Mouse (Mus musculus) CH12.LX (cell line): ENCODE measurements around the gene Nrg3. TPM values are rescaled to one million over a fixed set of nuclear protein-coding genes. Genes with fewer than 3 reads are reported as not detected.

Source experiments
- DNase-seq: peaks from one replicate; pipeline ENCODE4 v3.0.0-alpha.2; 2013; ENCODE audit errors: extremely low read depth
- H3K27ac ChIP-seq: 2 replicates; pipeline ENCODE4 v1.5.1; 2012; ENCODE audit warnings: low read depth, mild to moderate bottlenecking, control low read depth, moderate library complexity; ENCODE audit not compliant: insufficient read depth
- H3K27me3 ChIP-seq: replicated peaks from 2 replicates; pipeline ENCODE3; 2012; ENCODE audit warnings: inconsistent platforms
- H3K36me3 ChIP-seq, 2 experiments: replicated peaks in 1 of 2; 2 replicates each; pipeline versions ENCODE3 to v1.6.1; 2012; ENCODE audit warnings: inconsistent platforms in 1 of 2, low read length in 1 of 2, mild to moderate bottlenecking in 1 of 2, mixed read lengths in 1 of 2, moderate library complexity in 1 of 2; ENCODE audit not compliant: control insufficient read depth in 1 of 2, insufficient read depth in 1 of 2
- H3K4me1 ChIP-seq, 2 experiments: 2 replicates each; pipeline ENCODE4 v1.6.1; 2012; ENCODE audit warnings: inconsistent platforms in 1 of 2, moderate library complexity in 1 of 2; ENCODE audit not compliant: insufficient read depth in 2 of 2, control insufficient read depth in 1 of 2
- H3K4me2 ChIP-seq: 2 replicates; pipeline ENCODE4 v1.6.1; 2012; ENCODE audit warnings: low read depth, mild to moderate bottlenecking, control low read depth; ENCODE audit not compliant: poor library complexity, insufficient read depth, severe bottlenecking
- H3K4me3 ChIP-seq, 3 experiments: fragments of 150-350 bp in 1 of 3; sonication (generic) in 1 of 3; replicated peaks in 1 of 3; 2 replicates each; pipeline versions ENCODE3 to v1.5.1; 2011 to 2012; ENCODE audit warnings: low read depth in 2 of 3, low read length in 2 of 3, mild to moderate bottlenecking in 2 of 3, moderate library complexity in 2 of 3, control low read depth in 1 of 3, improper control_type of control experiment in 1 of 3, inconsistent platforms in 1 of 3, mixed read lengths in 1 of 3; ENCODE audit not compliant: poor library complexity in 1 of 3
- H3K79me2 ChIP-seq: replicated peaks from 2 replicates; pipeline ENCODE4 v1.6.1; 2012; ENCODE audit warnings: mild to moderate bottlenecking, moderate library complexity; ENCODE audit not compliant: control insufficient read depth, poor library complexity, insufficient read depth, severe bottlenecking; ENCODE audit errors: extremely low read depth
- H3K9ac ChIP-seq: 2 replicates; pipeline ENCODE4 v1.6.1; 2012; ENCODE audit warnings: low read depth, mild to moderate bottlenecking, control low read depth, moderate library complexity; ENCODE audit not compliant: insufficient read depth
- H3K9me3 ChIP-seq: replicated peaks from 2 replicates; pipeline ENCODE3; 2012; ENCODE audit warnings: low read length, inconsistent platforms, mixed read lengths
- BHLHE40 ChIP-seq: IDR thresholded peaks from 2 replicates; pipeline ENCODE4 v1.6.1; 2011; ENCODE audit warnings: mild to moderate bottlenecking, low read depth, low read length, improper control_type of control experiment
- CHD1 ChIP-seq: IDR thresholded peaks from 2 replicates; pipeline ENCODE4 v1.6.1; 2012; ENCODE audit warnings: low read depth, low read length, improper control_type of control experiment, inconsistent platforms
- CHD2 ChIP-seq: IDR thresholded peaks from 2 replicates; pipeline ENCODE4 v1.6.1; 2011; ENCODE audit warnings: low read length, improper control_type of control experiment
- E2F4 ChIP-seq: IDR thresholded peaks from 2 replicates; pipeline ENCODE4 v1.6.1; 2011; ENCODE audit warnings: low read depth, low read length, improper control_type of control experiment; ENCODE audit not compliant: insufficient replicate concordance
- ELF1 ChIP-seq: IDR thresholded peaks from 2 replicates; pipeline ENCODE4 v1.6.1; 2014; ENCODE audit warnings: low read depth, mild to moderate bottlenecking, inconsistent platforms, low read length, improper control_type of control experiment
- EP300 ChIP-seq: IDR thresholded peaks from 2 replicates; pipeline ENCODE4 v1.6.1; 2011; ENCODE audit warnings: low read length, improper control_type of control experiment
- GABPA ChIP-seq: IDR thresholded peaks from 2 replicates; pipeline ENCODE4 v1.6.1; 2012; ENCODE audit warnings: low read depth, low read length, improper control_type of control experiment, inconsistent platforms; ENCODE audit not compliant: insufficient replicate concordance
- HCFC1 ChIP-seq: IDR thresholded peaks from 2 replicates; pipeline ENCODE4 v1.6.1; 2012; ENCODE audit warnings: low read depth, mild to moderate bottlenecking, inconsistent platforms, low read length, improper control_type of control experiment
- JUND ChIP-seq: conservative IDR thresholded peaks from 2 replicates; pipeline ENCODE4 v1.6.1; 2011; ENCODE audit warnings: low read depth, low read length, improper control_type of control experiment
- KAT2A ChIP-seq: IDR thresholded peaks from 2 replicates; pipeline ENCODE4 v1.6.1; 2012; ENCODE audit warnings: low read length, improper control_type of control experiment, inconsistent platforms; ENCODE audit not compliant: insufficient replicate concordance
- MAFK ChIP-seq: IDR thresholded peaks from 2 replicates; pipeline ENCODE4 v1.6.1; 2011; ENCODE audit warnings: low read length, improper control_type of control experiment; ENCODE audit not compliant: insufficient replicate concordance
- MAX ChIP-seq: IDR thresholded peaks from 2 replicates; pipeline ENCODE4 v1.6.1; 2011; ENCODE audit warnings: low read length, improper control_type of control experiment
- MAZ ChIP-seq: IDR thresholded peaks from 2 replicates; pipeline ENCODE4 v1.6.1; 2012; ENCODE audit warnings: low read depth, mild to moderate bottlenecking, inconsistent platforms, low read length, improper control_type of control experiment, moderate library complexity
- MEF2A ChIP-seq: IDR thresholded peaks from 2 replicates; pipeline ENCODE4 v1.6.1; 2014; ENCODE audit warnings: low read depth, mild to moderate bottlenecking, inconsistent platforms, low read length, improper control_type of control experiment, borderline replicate concordance
- MXI1 ChIP-seq: IDR thresholded peaks from 2 replicates; pipeline ENCODE4 v1.6.1; 2011; ENCODE audit warnings: mild to moderate bottlenecking, low read depth, low read length, improper control_type of control experiment
- MYC ChIP-seq: IDR thresholded peaks from 2 replicates; pipeline ENCODE4 v1.6.1; 2011; ENCODE audit warnings: low read depth, mild to moderate bottlenecking, improper control_type of control experiment, low read length
- POLR2AphosphoS2 ChIP-seq: IDR thresholded peaks from 2 replicates; pipeline ENCODE4 v1.6.1; 2011; ENCODE audit warnings: low read depth, low read length, improper control_type of control experiment
- RAD21 ChIP-seq: IDR thresholded peaks from 2 replicates; pipeline ENCODE4 v1.6.1; 2011; ENCODE audit warnings: low read depth, mild to moderate bottlenecking, low read length, improper control_type of control experiment, moderate library complexity
- RCOR1 ChIP-seq: conservative IDR thresholded peaks from 2 replicates; pipeline ENCODE4 v1.6.1; 2012; ENCODE audit warnings: low read depth, mild to moderate bottlenecking, inconsistent platforms, low read length, improper control_type of control experiment
- SIN3A ChIP-seq: IDR thresholded peaks from 2 replicates; pipeline ENCODE4 v1.6.1; 2012; ENCODE audit warnings: low read length, improper control_type of control experiment, inconsistent platforms
- TBP ChIP-seq: conservative IDR thresholded peaks from 2 replicates; pipeline ENCODE4 v1.6.1; 2011; ENCODE audit warnings: low read depth, low read length, improper control_type of control experiment
- TCF12 ChIP-seq: IDR thresholded peaks from 2 replicates; pipeline ENCODE4 v1.6.1; 2014; ENCODE audit warnings: low read depth, mild to moderate bottlenecking, inconsistent platforms, low read length, improper control_type of control experiment
- UBTF ChIP-seq: IDR thresholded peaks from 2 replicates; pipeline ENCODE4 v1.6.1; 2012; ENCODE audit warnings: low read depth, mild to moderate bottlenecking, inconsistent platforms, low read length, improper control_type of control experiment, moderate library complexity
- USF1 ChIP-seq: IDR thresholded peaks from 2 replicates; pipeline ENCODE4 v1.6.1; 2014; ENCODE audit warnings: low read depth, mild to moderate bottlenecking, inconsistent platforms, low read length, improper control_type of control experiment
- USF2 ChIP-seq: conservative IDR thresholded peaks from 2 replicates; pipeline ENCODE4 v1.6.1; 2011; ENCODE audit warnings: low read depth, low read length, improper control_type of control experiment
- ZC3H11A ChIP-seq: IDR thresholded peaks from 2 replicates; pipeline ENCODE4 v1.6.1; 2012; ENCODE audit warnings: low read depth, mild to moderate bottlenecking, inconsistent platforms, low read length, improper control_type of control experiment
- ZMIZ1 ChIP-seq: IDR thresholded peaks from 2 replicates; pipeline ENCODE4 v1.6.1; 2012; ENCODE audit warnings: low read depth, mild to moderate bottlenecking, inconsistent platforms, low read length, improper control_type of control experiment
- ZNF384 ChIP-seq: IDR thresholded peaks from 2 replicates; pipeline ENCODE4 v1.6.1; 2012; ENCODE audit warnings: low read depth, low read length, improper control_type of control experiment, inconsistent platforms
- dilution Hi-C: fragments of 300-500 bp; cut with MboI; formaldehyde crosslinking; loops from 2 replicates; pipeline ENCODE4 v1.14.3; 2020; ENCODE audit warnings: low sequenced_read_pairs; ENCODE audit not compliant: extremely low pct_unique_long_range_greater_than_20kb, extremely low pct_ligation_motif_present
- in situ Hi-C: fragments of 300-500 bp; cut with MboI; formaldehyde crosslinking; loops from 3 replicates; pipeline ENCODE4 v1.14.3; 2019; ENCODE audit warnings: low sequenced_read_pairs, low pct_ligation_motif_present, low pct_unique_long_range_greater_than_20kb, mixed read lengths
- polyA plus RNA-seq: library from polyadenylated mRNA; unstranded; fragments of >175 nt; gene quantifications from 2 replicates; pipeline ENCODE4 v1.2.1, GENCODE M21; 2012; ENCODE audit warnings: low read depth; ENCODE audit not compliant: insufficient read length
- total RNA-seq, 2 experiments: library from RNA; depleted of rRNA; stranded (reverse); fragments of 300-350 nt in 1 of 2; fragments of >200 nt in 1 of 2; gene quantifications; 2 replicates each; pipeline ENCODE4 v1.2.3; 2012 to 2014

Nrg3 gene
- total and polyA plus RNA-seq, 3 experiments = not detected

- TF ChIP-seq SIN3A = no peak
- TF ChIP-seq RCOR1 = no peak
- no peak for TF ChIP-seq MAFK
- no peak for TF ChIP-seq TBP
- TF ChIP-seq MEF2A = no peak
- TF ChIP-seq ZC3H11A = no peak
- no peak for TF ChIP-seq BHLHE40
- no peak for TF ChIP-seq RAD21
- TF ChIP-seq USF1 = no peak
- no peak for TF ChIP-seq HCFC1
- no peak for TF ChIP-seq POLR2AphosphoS2
- no peak for TF ChIP-seq UBTF
- TF ChIP-seq EP300 = no peak
- no peak for TF ChIP-seq KAT2A
- TF ChIP-seq MYC = no peak
- TF ChIP-seq CHD2 = no peak
- TF ChIP-seq ELF1 = no peak
- no peak for TF ChIP-seq USF2
- no peak for TF ChIP-seq ZNF384
- no peak for TF ChIP-seq ZMIZ1
- H3K79me2 ChIP-seq = no peaks in the 10 kb centered on the region
- no peaks in the 10 kb centered on the region for H3K36me3 ChIP-seq
- H3K4me1 ChIP-seq = no peaks in the 10 kb centered on the region
- no peak for DNase-seq
- H3K4me3 ChIP-seq = no peak overlapping the region
- H3K27me3 ChIP-seq = no peaks in the 10 kb centered on the region
- in situ Hi-C loops = no loop called here
- H3K27ac ChIP-seq = no peak overlapping the region
- dilution Hi-C loops = no loop called here
- peaks cover 23% of the 10 kb centered on the region for H3K9me3 ChIP-seq
- H3K4me2 ChIP-seq = no peak overlapping the region
- no peak overlapping the region for H3K9ac ChIP-seq
Measured at GRCm38 (mm10) chr14:39044290-39044689, 428.6 kb downstream of the Nrg3 start.

GRCm38 (mm10) chr14:39043793-39044192 is 429.1 kb downstream of the Nrg3 start:
- no peak overlapping the region for H3K4me3 ChIP-seq
- TF ChIP-seq MAZ = no peak
- no peak for TF ChIP-seq RCOR1
- TF ChIP-seq MXI1 = no peak
- TF ChIP-seq JUND = no peak
- no peak for TF ChIP-seq ZNF384
- no peak for TF ChIP-seq GABPA
- TF ChIP-seq BHLHE40 = no peak
- no peak for TF ChIP-seq CHD2
- no peak for TF ChIP-seq MAX
- TF ChIP-seq ELF1 = no peak
- no peak for TF ChIP-seq HCFC1
- no peak for TF ChIP-seq ZMIZ1
- TF ChIP-seq E2F4 = no peak
- TF ChIP-seq CHD1 = no peak
- no peak for TF ChIP-seq TCF12
- H3K9me3 ChIP-seq = peaks cover 24% of the 10 kb centered on the region
- no peak overlapping the region for H3K4me2 ChIP-seq
- no peak overlapping the region for H3K27ac ChIP-seq
- H3K79me2 ChIP-seq = no peaks in the 10 kb centered on the region
- dilution Hi-C loops (no loop called here), in situ Hi-C loops (no loop called here)
- no peaks in the 10 kb centered on the region for H3K27me3 ChIP-seq
- no peak for DNase-seq
- no peaks in the 10 kb centered on the region for H3K36me3 ChIP-seq
- H3K4me1 ChIP-seq = no peaks in the 10 kb centered on the region
- no peak overlapping the region for H3K9ac ChIP-seq
